Mouse (Mus musculus) liver, embryonic 13.5 days (tissue): ENCODE data around the gene Tns2. TPM values are rescaled to one million over a fixed set of nuclear protein-coding genes. Genes with fewer than 3 reads are reported as not detected.
A peak's percentile ranks its signal among the peaks of the same experiment; 100 is the strongest.

Source experiments
- ATAC-seq: fragments of 200-750 bp; cut with Nextera tagmentation; 2 replicates; pipeline ENCODE4 v1.8.0; 2017; ENCODE audit warnings: low read depth, mild to moderate bottlenecking, moderate number of reproducible peaks, moderate library complexity
- DNase-seq: peaks from one replicate; pipeline ENCODE4 v3.0.0; 2022
- H3K27ac ChIP-seq: fragments of 300-500 bp; sonication (generic); 2 replicates; pipeline ENCODE4 v1.5.1; 2015; ENCODE audit warnings: moderate library complexity, mild to moderate bottlenecking, inconsistent platforms
- H3K27me3 ChIP-seq: fragments of 300-500 bp; sonication (generic); 2 replicates; pipeline ENCODE4 v1.6.1; 2015; ENCODE audit warnings: mild to moderate bottlenecking, inconsistent platforms
- H3K36me3 ChIP-seq: fragments of 300-500 bp; sonication (generic); 2 replicates; pipeline ENCODE4 v1.6.1; 2015; ENCODE audit warnings: mild to moderate bottlenecking, inconsistent platforms
- H3K4me1 ChIP-seq: fragments of 300-500 bp; sonication (generic); replicated peaks from 2 replicates; pipeline ENCODE4 v1.6.1; 2015; ENCODE audit warnings: inconsistent platforms
- H3K4me2 ChIP-seq: fragments of 300-500 bp; sonication (generic); 2 replicates; pipeline ENCODE4 v1.6.1; 2015; ENCODE audit warnings: inconsistent platforms, mild to moderate bottlenecking, moderate library complexity
- H3K4me3 ChIP-seq: fragments of 300-500 bp; sonication (generic); replicated peaks from 2 replicates; pipeline ENCODE4 v1.5.1; 2015; ENCODE audit warnings: mild to moderate bottlenecking, inconsistent platforms
- H3K9ac ChIP-seq: fragments of 300-500 bp; sonication (generic); 2 replicates; pipeline ENCODE4 v1.6.1; 2015; ENCODE audit warnings: mild to moderate bottlenecking, inconsistent platforms
- H3K9me3 ChIP-seq: fragments of 300-500 bp; sonication (generic); replicated peaks from 2 replicates; pipeline ENCODE4 v1.6.1; 2016; ENCODE audit warnings: inconsistent platforms
- WGBS: fragments of 180-500 bp; shearing (Covaris S2); methylation state at CpG from one replicate; pipeline ENCODE4 v1.1.7; 2015; ENCODE audit not compliant: insufficient replicate concordance; 5-methylcytosine and 5-hydroxymethylcytosine counted together
- polyA plus RNA-seq: library from polyadenylated mRNA; unstranded; fragments of >200 nt; fragmentation: Nextera tagmentation; extraction: Ambion mirVana; gene quantifications from 2 replicates; pipeline ENCODE4 v1.2.1, GENCODE M21; 2015

Gene Tns2
- polyA plus RNA-seq, 1 experiment from 2014 or later: 5.0 TPM

DNA sequence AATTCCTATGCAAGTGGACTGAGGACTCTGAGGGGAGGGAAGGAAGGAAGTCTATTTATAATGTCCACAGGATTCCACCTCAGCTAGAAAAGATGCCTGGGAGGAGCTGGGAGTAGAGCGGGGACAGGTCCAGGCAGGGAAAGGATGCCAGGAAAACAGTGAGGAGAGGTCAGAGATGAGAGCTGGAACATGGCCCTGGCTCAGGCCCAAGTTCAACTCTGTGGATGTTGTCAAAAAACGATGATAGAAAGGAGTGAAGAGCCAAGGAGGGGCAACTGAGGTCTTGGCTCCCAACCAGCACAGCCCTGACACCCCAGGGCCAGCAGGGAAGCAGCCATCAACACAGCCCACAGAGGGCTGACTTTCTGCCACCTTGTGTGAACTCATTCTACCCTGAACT is 26.1 kb downstream of the Tns2 start:
- peaks cover 79% of the 10 kb centered on the region for H3K36me3 ChIP-seq
- no peaks in the 10 kb centered on the region for H3K4me1 ChIP-seq
- no peak overlapping the region for H3K9ac ChIP-seq
- H3K9me3 ChIP-seq: no peaks in the 10 kb centered on the region
- no peak overlapping the region for H3K27ac ChIP-seq
- H3K4me2 ChIP-seq: no peak overlapping the region
- ATAC-seq (no peak), DNase-seq (no peak)
- WGBS: 64% methylated on average over 2 of the region's 2 CpGs
- H3K4me3 ChIP-seq: no peak overlapping the region
- no peaks in the 10 kb centered on the region for H3K27me3 ChIP-seq

DNA sequence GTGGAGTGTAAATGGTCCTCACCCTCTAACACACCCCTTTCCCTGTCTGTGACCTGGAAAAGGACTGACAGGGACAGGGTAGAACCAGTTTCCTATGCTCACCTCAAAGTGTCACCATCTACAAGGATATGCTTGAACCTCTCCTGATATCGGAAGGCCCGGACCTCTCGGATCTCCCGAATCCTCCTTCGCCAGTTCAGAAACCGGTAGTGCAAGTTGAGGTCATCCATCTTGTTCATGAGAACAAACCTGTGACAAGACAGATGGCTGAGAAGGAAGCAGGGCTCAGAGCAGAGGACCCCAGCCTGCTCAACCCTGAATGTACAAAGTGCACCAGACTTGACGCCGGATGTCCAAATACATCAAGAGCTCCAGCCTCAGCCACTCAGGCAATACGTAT is 33.1 kb downstream of the Tns2 start:
- Histone ChIP-seq H3K36me3 (peaks cover 47% of the 10 kb centered on the region), H3K9ac (no peak overlapping the region), H3K4me3 (no peak overlapping the region), H3K27me3 (no peaks in the 10 kb centered on the region), H3K9me3 (no peaks in the 10 kb centered on the region), H3K4me1 (peaks cover 31% of the 10 kb centered on the region), H3K4me2 (no peak overlapping the region), H3K27ac (no peak overlapping the region)
- DNase-seq (no peak), ATAC-seq (no peak)
- WGBS: 89% methylated on average over 9 of the region's 9 CpGs

DNA sequence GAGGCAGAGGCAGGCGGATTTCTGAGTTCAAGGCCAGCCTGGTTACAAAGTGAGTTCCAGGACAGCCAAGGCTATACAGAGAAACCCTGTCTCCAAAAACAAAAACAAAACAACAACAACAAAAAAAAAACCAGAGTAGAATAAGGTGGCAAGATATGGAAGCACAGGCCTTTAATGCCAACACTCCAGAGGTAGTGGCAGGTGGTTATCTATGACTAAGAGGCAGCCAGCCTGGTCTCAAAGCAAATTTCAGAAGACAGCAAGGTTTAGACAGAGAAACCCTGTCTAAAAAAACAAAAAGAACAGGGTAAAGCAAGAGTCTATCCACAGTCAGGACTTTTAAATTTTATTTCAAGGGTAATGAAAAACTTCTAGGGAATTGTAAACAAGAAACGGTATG is 34.5 kb downstream of the Tns2 start:
- Histone ChIP-seq H3K4me2 (peak overlapping the region; percentile 91), H3K4me3 (peak overlapping the region; percentile 87; the same call in 1 of the 2 replicates), H3K36me3 (peaks cover 34% of the 10 kb centered on the region), H3K27ac (peak overlapping the region; percentile 85), H3K4me1 (peaks cover 31% of the 10 kb centered on the region), H3K9me3 (no peaks in the 10 kb centered on the region), H3K9ac (peak overlapping the region; percentile 87), H3K27me3 (peaks cover 9% of the 10 kb centered on the region; the same call in 1 of the 2 replicates)
- ATAC-seq (no peak), DNase-seq (no peak)
- WGBS: 86% methylated on average over 2 of the region's 2 CpGs

DNA sequence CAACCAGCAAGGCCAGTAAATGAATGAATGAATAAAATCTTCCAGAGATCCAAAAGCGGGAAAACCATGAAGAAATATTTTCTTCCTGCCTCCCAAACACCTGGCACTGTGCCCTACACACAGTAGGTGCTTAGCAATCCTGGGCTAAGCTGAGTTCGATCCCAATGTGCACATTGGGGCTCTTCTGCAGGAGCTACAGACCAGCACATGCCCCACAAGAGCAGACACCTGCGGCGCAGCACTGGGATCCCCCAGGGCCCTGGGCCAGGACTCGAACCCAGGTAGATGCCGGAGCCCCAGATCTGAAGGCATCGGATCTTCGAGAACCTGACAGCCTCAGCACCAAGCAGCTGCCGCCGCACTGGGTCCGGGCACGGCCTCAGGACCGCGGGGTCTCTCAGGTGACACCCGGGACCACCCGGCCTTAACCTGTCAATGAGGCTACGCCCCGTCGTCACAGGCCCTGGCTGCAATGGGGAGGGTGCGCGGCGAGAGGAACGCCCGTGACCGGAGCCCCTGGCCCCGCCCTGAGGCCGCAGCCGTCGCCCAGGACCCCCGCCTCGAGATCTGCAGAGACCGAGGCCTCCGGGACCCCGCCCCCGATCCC is 35.4 kb downstream of the Tns2 start:
- Histone ChIP-seq H3K36me3 (peaks cover 25% of the 10 kb centered on the region), H3K27ac (peak overlapping the region; percentile 85), H3K4me2 (peak overlapping the region; percentile 91), H3K4me3 (peak overlapping the region; percentile 87), H3K9me3 (no peaks in the 10 kb centered on the region), H3K9ac (peak overlapping the region; percentile 87), H3K27me3 (peaks cover 9% of the 10 kb centered on the region; the same call in 1 of the 2 replicates), H3K4me1 (peaks cover 31% of the 10 kb centered on the region)
- WGBS: 3% methylated on average over 35 of the region's 35 CpGs
- DNase-seq: no peak
- ATAC-seq: no peak

DNA sequence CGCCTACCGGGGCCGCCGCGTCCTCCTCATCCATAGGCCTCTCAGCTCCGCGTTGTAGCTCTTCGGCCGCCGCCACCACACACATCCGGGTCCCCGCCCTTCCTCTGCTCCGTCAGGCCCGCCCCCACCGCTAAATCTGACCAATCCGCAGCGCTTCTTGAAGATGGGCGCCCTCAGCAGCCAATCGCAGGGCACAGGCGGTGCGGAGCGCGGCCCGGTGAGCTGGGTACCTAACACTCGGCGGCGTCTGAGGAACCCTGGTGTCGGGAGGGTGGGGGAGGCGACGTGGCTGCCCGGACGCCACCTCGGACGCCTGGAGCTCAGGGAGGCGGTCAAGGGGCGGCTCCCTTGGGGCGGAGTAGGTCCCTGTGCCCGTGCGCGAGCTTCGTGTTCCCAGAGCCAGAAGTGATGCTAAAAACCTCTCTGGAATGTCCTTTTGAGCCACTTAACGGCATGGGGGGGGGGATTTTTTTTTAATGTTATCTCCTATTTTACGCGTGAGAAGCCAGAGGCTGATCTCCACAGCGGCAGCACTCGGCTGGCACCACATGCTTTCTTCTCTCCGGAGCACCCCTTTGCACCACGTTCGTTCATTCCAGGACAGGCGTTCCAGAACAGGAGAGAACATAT is 36.0 kb downstream of the Tns2 start, which contains the start of gene Spryd3:
Gene Spryd3, minus strand, starts transcription at position 106 of the 630 bp plus-strand sequence.
- under 1% methylated on average over 50 of the region's 50 CpGs for WGBS
- Histone ChIP-seq H3K27me3 (peaks cover 12% of the 10 kb centered on the region; the same call in 1 of the 2 replicates), H3K27ac (peak within 1 kb of the TSS; percentile 85), H3K9me3 (no peaks in the 10 kb centered on the region), H3K9ac (peak within 1 kb of the TSS; percentile 87), H3K36me3 (peaks cover 19% of the 10 kb centered on the region), H3K4me3 (peak within 1 kb of the TSS; percentile 87), H3K4me2 (peak within 1 kb of the TSS; percentile 91), H3K4me1 (peaks cover 31% of the 10 kb centered on the region)
- peak; percentile 98 for DNase-seq
- peak; percentile 98 for ATAC-seq

DNA sequence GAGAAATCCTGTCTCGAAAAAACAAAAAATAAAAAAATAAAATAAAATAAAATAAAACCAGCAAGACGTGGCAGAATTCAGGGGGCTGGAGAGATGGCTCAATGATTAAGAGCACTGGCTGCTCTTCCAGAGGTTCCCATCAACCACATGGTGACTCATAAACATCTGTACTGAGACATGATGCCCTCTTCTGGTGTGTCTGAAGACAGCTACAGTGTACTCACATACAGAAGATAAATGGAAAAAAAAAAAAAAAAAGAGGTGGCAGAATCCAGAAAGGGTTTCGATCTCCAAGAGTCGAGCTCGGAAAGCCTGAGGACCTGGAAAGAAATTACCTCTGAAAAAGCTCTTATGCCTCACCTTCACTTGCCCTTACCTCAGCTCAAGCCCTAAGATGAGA is 40.9 kb downstream of the Tns2 start:
- no peak overlapping the region for H3K9ac ChIP-seq

DNA sequence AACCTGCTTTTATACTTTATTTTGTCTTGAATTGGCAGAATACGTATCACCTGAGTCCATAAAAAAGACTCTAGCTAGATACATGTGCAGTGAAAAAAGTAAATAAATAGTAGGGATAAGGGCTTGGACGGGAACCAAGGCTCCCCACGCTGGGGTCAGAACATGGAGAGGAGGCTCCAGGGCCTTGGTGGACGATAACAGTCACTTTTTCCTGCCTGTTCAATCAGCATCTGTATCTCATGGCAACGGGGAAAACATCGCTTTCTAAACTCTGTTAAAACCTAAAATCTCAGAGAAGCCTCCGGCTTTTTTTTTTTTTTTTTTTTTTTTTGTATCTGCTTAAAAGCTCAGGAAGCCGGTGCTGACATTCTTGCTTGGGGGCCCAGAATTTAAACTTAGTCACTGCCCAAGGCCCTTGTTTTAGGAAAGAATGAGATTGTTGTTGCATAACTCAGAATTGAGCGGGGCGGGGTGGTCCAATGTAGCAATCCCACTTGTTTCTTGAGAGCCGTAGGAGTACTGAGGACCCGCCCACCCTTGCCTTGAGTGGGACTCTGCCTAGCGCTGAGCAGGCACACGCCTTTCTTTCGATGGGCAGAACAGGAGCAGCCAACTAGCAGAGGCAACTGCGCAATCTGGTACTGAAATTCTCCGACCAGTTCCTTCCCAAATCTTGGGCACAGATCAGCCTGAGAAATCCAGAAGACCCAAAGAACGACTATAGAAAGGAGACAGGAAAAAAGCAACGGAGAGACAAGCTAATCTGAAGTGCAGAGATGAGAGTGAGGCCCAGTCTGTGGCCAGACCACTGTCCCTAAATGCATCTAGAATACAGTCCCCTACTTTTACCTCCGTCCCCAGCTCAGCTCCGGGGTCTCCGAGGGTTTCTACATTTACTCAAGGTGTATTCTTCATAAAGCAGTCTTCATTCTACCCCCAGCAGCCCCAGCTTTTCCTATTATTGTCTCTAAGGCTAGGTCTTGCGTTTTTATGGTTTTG is 43.0 kb downstream of the Tns2 start:
- WGBS: 56% methylated on average over 23 of the region's 23 CpGs
- peaks cover 60% of the 10 kb centered on the region for H3K27me3 ChIP-seq
- DNase-seq (no peak), ATAC-seq (no peak)
- H3K9ac ChIP-seq: no peak overlapping the region
- H3K27ac ChIP-seq: no peak overlapping the region
- H3K9me3 ChIP-seq: no peaks in the 10 kb centered on the region
- no peaks in the 10 kb centered on the region for H3K36me3 ChIP-seq
- H3K4me2 ChIP-seq: no peak overlapping the region
- H3K4me1 ChIP-seq: peaks cover 34% of the 10 kb centered on the region
- H3K4me3 ChIP-seq: no peak overlapping the region

More for the DNA sequence above, 40.9 kb downstream of the Tns2 start:
- Histone ChIP-seq H3K4me1 (peaks cover 30% of the 10 kb centered on the region), H3K27me3 (peaks cover 58% of the 10 kb centered on the region), H3K9me3 (no peaks in the 10 kb centered on the region), H3K36me3 (no peaks in the 10 kb centered on the region), H3K4me2 (no peak overlapping the region), H3K27ac (no peak overlapping the region), H3K4me3 (no peak overlapping the region)
- no peak for DNase-seq
- no peak for ATAC-seq
- 74% methylated on average over 5 of the region's 5 CpGs for WGBS

DNA sequence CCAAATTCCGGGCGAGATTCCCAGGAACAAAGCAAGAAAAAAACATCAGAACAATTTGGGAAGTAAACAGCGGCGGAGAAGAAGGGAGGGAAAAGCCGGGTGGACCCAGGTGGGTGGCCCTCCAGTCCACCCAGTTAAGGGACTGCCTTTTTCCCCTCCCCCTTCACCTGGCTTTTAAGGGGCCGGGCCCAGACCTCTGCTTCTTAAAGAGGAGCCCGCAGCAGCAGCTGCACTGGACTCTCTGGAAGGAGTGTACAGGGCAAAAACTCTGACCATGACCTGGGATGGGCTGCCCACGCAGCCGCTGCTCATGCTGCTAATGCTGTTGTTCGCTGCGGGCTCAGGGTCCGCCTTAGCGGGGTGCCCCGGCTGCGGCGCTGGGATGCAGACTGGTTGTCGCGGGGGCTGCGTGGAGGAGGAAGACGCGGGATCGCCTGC is 44.1 kb downstream of the Tns2 start, which contains the start of gene Igfbp6:
Gene Igfbp6, plus strand, starts transcription at position 89 of the 438 bp plus-strand sequence.
- H3K4me2 ChIP-seq: peak within 1 kb of the TSS; percentile 47
- H3K9ac ChIP-seq: 0 out of 2 replicates have a peak within 1 kb of the TSS, but pooled peaks have one; percentile 15
- no peak for DNase-seq
- H3K36me3 ChIP-seq: no peaks in the 10 kb centered on the region
- peaks cover 55% of the 10 kb centered on the region for H3K27me3 ChIP-seq
- 17% methylated on average over 22 of the region's 22 CpGs for WGBS
- no peaks in the 10 kb centered on the region for H3K9me3 ChIP-seq
- peaks cover 41% of the 10 kb centered on the region for H3K4me1 ChIP-seq
- no peak within 1 kb of the TSS for H3K27ac ChIP-seq
- H3K4me3 ChIP-seq: peak within 1 kb of the TSS; percentile 29
- 0 out of 2 replicates have a peak, but pooled peaks have one; percentile 18 for ATAC-seq

DNA sequence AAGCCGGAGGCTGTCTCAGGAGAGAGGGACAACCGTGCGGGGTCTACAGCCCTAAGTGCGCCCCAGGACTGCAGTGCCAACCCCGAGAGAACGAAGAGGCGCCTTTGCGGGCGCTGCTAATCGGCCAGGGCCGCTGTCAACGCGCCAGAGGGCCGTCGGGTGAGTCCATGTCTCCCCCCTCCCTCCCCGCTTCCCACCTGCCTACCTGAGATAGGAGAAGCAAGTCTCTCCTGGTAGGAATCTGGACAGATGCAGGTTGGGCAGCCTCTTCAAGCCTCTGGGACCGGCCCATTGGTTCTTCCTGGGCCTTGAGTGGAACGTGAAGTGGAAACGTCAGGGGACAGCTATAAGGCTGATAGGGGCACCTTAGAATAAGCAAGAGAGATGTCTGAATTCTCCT is 44.5 kb downstream of the Tns2 start:
- H3K27ac ChIP-seq: no peak overlapping the region
- peaks cover 46% of the 10 kb centered on the region for H3K4me1 ChIP-seq
- DNase-seq (no peak), ATAC-seq (no peak)
- H3K4me2 ChIP-seq: peak overlapping the region; percentile 47
- 16% methylated on average over 19 of the region's 19 CpGs for WGBS
- H3K9me3 ChIP-seq: no peaks in the 10 kb centered on the region
- peak overlapping the region; percentile 29 for H3K4me3 ChIP-seq
- 0 out of 2 replicates have a peak overlapping the region, but pooled peaks have one; percentile 15 for H3K9ac ChIP-seq
- H3K27me3 ChIP-seq: peaks cover 51% of the 10 kb centered on the region
- H3K36me3 ChIP-seq: no peaks in the 10 kb centered on the region

DNA sequence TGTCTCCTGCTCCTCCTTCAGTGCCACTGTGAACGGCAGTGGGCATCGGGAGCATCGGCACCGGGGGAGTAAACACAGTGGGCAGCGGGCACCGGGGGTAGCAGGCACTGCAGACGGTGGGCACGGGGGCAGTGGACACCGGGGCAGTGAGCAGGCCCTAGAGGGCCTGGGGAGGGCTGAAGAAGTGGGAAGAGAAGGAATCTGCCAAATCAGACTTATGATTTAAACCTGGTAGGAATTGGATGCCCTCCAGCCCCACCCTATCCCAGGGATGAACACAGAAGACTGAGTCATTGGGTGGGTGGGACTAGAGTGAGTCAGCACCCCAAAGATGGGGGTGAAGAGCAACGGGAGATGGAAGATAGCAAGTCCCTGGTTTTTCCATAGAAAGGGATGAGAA is 45.1 kb downstream of the Tns2 start:
- H3K9ac ChIP-seq: no peak overlapping the region
- no peaks in the 10 kb centered on the region for H3K9me3 ChIP-seq
- H3K27me3 ChIP-seq: peaks cover 51% of the 10 kb centered on the region
- WGBS: 73% methylated on average over 10 of the region's 10 CpGs
- no peak overlapping the region for H3K27ac ChIP-seq
- no peak overlapping the region for H3K4me2 ChIP-seq
- peaks cover 52% of the 10 kb centered on the region for H3K4me1 ChIP-seq
- no peak overlapping the region for H3K4me3 ChIP-seq
- H3K36me3 ChIP-seq: no peaks in the 10 kb centered on the region
- no peak for ATAC-seq
- DNase-seq: no peak

DNA sequence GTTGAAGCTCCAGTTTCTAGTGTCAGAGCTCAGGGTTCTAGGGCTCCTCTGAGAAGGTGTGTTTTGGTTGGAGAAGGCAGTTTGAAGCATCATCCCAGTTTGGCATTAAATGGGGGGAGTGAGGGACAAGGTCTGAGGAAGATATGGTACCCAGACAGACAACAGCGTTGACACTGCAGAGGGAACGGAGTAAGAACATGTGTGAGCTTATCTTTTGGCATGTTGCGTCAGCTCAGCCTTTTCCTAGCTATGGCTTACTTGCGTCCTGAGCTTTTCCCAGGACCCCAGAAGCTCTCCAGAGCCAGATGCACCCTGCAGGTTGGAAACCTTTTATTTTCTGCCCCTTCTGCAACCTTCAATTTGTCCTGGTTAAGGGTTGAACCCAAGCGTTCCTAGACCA is 45.9 kb downstream of the Tns2 start:
- H3K27me3 ChIP-seq: peaks cover 49% of the 10 kb centered on the region
- WGBS: 50% methylated on average over 5 of the region's 5 CpGs
- H3K4me1 ChIP-seq: peaks cover 59% of the 10 kb centered on the region
- DNase-seq: no peak
- no peaks in the 10 kb centered on the region for H3K9me3 ChIP-seq
- ATAC-seq: no peak
- no peak overlapping the region for H3K9ac ChIP-seq
- no peak overlapping the region for H3K4me3 ChIP-seq
- no peaks in the 10 kb centered on the region for H3K36me3 ChIP-seq
- no peak overlapping the region for H3K27ac ChIP-seq
- H3K4me2 ChIP-seq: no peak overlapping the region
